Mouse (Mus musculus) right cerebral cortex, postnatal 25 days (tissue): Measurements from ENCODE around the gene Slc16a9.
A peak's percentile ranks its signal among the peaks of the same experiment; 100 is the strongest.

Source experiments
- DNase-seq: peaks from one replicate; pipeline ENCODE4 v3.0.0; 2022

The Slc16a9 gene

DNA sequence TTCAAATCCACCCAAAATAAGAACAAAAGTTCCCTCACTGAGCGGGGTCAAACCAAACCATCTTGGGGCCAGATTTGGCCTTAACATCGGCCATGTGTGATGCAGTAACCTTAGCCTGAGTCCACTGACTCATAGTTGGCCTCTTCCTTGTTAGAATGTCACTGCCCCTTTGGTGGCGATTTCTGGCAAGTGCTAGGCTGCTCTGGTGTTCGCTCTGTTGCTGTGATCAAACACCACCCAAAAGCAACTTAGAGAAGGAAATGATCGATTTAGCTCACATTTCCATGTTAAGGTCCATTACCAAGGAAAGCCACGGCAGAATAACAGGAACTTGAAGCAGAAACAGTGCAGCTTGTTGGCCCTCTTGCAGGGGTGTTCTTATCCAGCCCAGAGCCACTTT, 5.9 kb downstream of the Slc16a9 start:
- DNase-seq = no peak

DNA sequence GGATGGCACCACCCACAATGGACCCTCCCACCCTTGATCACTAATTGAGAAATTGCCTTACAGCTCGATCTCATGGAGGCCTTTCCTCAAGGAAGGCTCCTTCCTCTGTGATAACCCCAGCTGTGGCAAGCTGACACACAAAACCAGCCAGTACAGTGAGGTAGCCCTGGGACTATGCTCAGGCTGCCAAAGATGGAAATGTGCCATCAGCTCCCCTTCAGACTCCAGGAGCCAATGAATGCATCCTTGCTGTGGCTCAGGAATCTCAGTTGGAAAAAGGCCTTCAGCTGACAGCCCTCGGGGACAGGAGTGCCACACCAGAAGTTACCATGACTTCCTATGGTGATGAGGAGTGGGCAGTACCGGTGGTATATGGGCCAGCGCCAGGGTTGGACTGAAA, 9.8 kb downstream of the Slc16a9 start:
- no peak for DNase-seq

DNA sequence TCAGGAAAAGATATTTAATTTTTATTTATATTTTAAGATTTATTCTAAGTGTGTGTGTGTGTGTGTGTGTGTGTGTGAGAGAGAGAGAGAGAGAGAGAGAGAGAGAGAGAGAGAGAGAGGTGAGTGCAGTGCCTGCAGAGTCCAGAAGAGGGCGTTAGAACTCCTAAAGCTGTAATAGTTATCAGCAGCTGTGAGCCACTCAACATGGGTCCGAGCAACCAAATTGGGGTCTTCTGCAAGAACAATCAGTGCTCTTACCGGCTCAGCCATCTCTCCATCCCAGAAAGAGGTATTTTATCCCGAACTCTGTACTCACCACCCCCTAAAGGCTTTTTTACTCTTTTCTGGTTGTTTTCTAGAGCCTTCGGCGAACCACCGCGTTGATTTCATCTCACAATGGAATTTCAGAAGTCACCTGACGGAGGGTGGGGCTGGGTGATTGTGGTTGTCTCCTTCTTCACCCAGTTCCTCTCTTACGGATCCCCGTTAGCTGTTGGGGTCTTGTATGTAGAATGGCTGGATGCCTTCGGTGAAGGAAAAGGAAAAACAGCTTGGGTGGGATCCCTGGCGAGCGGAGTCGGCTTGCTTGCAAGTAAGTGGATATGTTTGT, 10.8 kb downstream of the Slc16a9 start:
- no peak for DNase-seq

DNA sequence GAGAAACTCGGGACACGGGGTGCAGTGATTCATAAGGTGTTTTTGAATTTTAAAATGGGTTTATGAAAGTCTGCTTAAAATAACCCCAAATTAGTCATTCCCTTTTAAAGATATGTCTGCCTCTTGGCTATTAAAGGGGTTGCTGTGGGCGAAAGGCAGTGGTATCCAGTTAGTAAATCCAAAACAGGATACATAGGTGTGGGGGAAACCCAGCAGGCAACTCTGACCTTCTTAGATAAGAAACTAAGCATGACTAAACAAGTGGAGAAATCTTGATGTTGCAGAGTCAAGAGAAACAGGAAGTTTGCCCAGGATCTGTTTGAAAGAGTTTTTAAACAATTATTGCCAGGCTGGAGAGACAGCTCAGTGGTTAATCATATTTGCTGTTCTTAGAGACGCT, 12.1 kb downstream of the Slc16a9 start:
- no peak for DNase-seq

DNA sequence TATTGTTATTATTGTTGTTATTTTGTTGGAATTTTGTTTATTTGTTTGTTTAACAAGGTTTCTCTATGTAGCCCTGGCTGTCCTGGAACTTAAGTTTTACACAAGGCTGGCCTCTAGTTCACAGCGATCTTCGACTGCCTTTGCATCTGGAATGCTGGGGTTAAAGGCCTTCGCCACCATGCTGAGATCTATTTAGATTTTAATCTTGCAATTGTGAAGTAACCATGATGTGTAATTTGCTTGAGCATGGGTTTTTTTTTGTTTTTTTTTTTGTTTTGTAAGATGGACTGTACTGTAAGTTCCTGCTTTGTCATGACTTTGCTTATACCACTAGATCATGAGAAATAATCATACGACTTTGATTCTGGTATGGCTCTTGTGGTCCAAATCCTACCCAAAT, 16.0 kb downstream of the Slc16a9 start:
- no peak for DNase-seq

DNA sequence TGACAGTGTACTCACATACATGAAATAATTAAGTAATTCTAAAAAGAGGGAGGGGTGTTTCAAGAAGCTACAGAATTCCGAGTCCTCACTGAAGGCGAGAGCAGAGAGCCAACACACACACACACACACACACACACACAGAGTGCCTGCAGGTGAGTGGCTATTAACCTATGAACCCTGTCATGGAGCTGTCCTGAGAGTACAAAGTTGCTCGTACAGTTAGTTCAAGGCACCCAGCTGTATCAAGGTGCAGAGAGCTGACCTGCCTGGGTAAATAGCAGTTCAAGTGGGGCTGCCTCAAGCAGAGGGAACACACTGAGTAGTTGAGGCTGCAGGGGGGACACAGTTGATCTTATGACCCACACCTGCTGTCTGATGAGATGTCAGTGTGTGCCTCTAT, 17.2 kb downstream of the Slc16a9 start:
- no peak for DNase-seq

DNA sequence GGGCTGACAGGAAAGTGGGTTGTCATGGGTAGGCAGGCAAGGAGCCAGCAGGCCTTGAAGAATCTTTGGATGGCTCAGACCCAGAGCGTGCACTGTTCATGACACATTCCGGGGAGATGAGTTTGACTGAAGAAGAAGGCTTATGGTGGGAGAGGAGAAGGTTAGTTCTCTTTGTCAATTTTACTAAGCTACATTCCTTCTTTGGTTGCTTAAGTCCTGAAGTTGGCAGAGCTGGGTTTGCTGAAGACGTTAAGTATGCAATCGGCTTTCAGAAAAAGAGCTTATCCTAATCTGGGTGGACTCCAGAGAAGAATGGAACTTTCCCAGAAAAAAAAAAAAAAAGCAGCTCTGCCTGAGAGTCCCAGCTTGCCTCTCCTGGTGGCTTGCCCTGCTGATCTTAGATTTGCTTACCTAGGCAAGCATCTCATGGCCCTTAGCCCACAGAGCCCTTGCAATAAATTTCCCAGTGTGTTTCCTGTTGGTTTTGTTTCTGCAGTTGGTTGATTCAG, 18.8 kb downstream of the Slc16a9 start:
- no peak for DNase-seq

DNA sequence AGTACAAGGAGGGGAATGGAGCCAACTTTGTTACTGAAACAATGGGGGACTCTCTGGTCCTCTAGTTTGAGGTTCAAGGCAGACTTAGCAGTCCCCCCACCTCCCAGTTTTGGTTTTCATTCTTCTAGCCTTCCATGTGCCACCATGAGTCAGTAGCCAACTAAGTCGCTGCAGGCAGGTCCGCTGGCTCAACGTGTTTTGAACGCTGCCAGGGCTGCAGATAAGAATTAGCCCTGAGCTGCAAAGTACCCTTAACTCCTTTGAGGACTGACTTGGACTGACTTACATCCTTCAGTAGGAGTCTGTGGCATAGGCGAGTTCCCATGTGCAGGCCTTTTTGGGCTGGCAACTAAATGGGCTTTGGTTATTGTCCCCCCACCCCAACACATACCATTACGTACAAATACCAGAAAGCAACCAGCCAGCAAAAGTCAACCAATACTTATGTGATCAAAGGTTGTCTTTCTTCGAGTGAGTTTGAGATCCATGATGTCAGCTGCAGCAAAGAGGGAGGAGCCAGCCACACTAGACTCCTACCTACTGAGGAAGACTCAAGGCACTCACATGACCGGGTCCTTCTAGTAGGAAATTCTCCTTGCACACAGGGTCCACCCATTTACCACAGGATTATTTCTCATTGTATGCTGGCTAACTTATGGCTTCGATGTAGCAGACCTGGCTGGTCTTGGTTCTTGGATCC, 19.6 kb downstream of the Slc16a9 start:
- DNase-seq = no peak

DNA sequence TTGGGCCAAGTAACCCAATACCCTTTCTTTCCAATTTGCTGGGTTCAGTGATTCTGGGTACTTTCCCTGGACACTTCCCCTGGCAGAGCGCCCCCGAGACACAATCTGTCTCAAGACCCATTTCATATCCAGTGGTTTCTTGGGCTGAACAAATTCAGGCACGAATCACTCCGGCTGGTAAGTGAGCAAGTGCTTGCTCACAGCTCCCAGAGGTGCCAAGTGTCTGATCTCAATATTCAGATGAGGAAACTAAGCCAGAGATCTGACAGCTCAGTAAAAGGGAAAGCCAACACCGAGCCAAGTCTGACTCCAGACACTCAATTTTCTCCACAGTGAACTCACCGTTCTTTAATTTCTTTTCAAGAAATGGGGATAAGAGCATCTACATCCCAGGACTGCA, 21.6 kb downstream of the Slc16a9 start:
- peak; percentile 9 for DNase-seq

DNA sequence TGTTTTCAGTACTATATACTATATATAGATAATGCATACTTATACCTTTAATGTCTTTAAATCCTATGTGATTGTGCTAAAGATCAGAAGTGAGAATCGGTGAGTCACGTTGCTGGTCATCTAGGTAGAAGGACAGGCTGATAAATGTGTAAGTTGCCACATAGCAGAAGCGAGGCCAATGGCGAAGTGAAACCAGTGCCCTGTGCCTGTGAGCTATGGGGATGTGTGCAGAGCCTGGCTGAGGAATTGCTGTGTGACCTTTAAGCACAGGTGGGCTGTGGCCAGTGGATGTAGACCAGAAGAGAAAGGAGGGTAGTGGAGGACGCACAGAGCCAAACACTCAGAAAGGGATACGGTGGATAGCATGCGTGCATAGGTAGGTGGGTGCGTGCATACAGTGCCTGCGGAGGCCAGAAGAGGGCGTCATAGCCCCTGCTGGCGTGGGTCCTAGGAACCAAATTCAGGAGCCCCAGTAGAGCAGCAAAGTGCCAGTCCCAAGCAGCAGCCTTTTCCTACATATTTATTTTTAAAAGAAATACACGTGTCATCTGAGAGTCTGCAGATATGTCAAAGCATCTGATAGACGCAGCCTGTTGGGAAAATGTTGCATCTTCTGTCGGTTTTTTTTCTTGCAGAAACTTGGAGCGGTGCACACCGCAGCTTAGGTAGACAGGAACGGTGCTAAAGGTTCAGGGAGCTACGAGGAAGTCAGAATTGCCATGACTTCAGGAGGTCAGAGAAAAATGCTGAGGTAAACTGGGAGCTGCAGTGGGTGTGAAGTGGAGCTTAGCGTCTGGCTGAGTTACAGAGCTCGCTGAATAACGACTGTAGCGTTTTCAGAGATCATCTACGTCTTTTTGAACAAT, 23.9 kb downstream of the Slc16a9 start:
- no peak for DNase-seq

DNA sequence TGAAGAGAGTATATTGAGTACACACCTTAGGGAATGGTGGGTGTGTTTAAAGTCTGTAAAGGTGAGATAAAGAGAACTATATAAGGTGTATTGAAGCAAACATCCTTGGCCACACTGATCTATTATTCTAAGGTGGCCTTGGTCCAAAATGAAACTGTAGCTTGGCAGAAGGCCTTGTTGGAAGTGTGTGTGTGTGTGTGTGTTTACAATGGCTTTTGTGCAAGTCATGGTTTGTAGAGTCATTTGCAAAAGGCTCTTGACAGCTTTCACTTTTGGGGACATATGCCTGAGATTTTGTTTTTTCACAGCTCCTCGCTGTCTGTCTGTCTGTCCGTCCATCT, 24.5 kb downstream of the Slc16a9 start:
- no peak for DNase-seq

DNA sequence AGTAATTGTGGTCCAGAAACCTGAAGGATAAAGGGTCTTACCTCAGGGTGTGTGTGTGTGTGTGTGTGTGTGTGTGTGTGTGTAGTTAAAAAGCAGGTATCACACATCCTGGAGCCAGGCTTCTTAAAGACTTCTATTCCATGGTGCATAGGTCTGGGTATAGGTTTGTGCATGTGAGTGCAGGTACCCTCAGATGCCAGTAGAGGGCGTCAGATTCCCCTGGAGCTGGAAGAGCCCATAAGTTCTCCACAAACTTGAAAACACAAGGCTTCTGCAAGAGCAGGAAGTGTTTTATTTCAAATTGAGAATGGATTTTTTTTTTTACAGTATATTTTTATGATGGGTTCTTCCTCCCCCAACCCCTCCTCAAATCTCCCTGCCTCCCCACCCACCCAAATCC, 31.8 kb downstream of the Slc16a9 start:
- DNase-seq = no peak

DNA sequence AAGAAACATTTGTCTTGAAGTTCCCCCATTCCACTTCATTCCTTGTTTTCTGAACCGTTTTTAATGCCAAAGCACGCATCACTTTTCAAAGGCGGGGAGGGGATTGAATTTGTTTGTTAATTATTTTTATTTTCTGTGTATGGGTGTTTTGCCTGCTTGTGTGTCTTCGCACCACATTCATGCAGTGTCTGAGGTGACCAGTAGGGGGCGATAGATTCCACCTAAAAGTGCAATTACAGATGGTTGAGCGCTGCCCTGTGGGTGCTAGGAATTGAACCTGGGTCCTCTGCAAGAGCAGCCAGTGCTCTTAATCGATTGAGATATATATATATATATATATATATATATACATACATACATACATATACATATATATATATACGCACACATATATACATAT, 34.4 kb downstream of the Slc16a9 start:
- no peak for DNase-seq

DNA sequence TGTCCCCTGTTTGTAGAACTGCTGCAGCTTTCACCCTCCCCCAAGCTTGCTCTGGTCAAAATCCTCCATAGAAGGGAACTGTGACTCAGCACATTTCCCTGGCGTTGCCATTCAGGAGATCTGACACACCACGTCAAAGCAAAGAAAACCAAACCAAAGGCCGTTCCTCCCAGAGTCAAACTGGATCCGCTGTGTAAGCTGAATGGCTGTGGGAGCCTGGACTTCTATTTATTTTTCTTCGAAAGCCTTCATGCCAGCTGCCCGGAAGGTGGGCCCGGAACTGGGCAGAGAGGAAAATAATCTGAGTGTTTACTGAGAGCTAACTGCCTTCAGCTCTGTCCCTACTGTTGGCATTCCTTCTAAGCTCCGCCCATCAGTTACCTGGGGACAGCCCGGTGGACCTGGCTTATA, 42.9 kb downstream of the Slc16a9 start:
- no peak for DNase-seq

DNA sequence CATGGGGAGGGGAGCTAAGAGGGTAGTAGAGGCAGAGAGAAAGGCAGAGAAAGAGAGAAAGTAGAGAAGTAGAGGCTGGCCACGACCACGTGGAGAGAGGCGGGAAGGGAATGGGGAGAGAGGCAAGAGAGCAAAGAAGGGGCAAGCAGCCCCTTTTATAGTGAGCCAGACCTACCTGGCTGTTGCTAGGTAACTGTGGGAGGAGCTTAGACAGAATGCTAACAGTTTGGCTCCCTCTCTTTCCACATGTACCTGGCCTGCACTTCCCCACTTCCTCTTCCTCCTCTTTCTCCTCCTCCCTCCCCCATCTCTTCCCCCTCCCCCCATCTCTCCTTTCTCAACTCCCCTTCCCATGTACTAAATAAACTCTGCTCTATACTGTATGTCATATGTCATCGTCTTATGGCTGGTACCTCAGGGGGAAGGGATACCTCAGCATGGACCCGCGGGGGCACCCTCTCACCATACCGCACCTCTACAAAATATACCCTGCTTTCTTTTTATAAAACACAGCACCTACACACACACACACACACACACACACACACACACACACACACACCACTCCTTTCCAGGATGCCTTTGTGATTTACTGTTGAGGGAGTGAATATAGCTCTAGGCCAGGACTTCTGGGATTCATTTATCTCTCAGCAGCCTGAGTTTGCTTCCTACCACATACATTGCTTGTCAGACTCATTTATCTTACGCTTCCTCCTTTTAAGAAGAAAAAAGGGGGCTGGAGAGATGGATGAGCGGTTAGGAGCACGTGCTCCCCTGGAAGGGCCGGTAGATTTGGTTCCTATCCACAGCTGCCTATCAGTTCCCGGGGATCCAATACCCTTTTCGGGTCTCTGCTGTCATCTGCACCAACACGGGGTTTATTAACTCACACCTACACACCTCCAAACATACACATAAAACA, 43.8 kb downstream of the Slc16a9 start:
- DNase-seq = no peak

DNA sequence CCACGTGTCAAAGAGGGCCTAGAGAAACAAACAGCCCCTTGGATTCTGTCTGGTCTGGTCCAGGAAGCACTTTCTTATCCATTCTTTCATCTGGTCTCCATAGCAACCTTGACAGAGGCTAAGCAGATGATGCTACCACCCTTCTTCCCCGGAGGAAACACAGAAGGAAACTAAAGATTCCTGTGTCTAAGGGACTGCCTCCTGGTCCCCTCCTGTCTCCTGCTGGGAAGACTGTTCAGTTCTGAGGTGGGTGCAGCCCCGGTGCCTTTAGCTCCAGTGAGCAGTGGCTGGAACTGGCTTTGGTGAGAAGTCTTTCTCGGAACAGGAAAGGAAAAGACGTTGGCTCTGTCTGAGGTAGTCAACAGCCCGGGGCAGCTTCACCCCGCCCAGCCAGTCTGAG, 47.1 kb downstream of the Slc16a9 start:
- DNase-seq = peak; percentile 17

DNA sequence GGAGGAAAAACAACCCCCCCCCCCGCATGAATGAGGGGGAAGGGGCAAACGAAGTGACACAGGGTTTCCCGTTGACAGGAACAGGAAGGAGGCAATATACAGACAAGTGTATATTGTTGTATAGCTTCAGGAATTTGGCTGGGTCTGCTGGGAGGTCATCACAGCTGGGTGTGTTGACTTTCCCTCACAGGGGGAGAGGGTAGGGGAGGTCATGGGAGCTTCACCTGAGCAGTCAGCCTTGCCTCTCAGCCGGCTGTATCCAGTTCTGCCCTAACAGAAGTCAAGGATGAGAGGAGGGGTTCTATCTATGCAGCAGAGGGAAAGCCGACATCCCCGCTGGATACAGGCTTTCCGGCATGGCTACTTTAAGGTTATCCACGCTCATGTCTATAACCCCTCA, 49.2 kb downstream of the Slc16a9 start:
- DNase-seq = no peak

DNA sequence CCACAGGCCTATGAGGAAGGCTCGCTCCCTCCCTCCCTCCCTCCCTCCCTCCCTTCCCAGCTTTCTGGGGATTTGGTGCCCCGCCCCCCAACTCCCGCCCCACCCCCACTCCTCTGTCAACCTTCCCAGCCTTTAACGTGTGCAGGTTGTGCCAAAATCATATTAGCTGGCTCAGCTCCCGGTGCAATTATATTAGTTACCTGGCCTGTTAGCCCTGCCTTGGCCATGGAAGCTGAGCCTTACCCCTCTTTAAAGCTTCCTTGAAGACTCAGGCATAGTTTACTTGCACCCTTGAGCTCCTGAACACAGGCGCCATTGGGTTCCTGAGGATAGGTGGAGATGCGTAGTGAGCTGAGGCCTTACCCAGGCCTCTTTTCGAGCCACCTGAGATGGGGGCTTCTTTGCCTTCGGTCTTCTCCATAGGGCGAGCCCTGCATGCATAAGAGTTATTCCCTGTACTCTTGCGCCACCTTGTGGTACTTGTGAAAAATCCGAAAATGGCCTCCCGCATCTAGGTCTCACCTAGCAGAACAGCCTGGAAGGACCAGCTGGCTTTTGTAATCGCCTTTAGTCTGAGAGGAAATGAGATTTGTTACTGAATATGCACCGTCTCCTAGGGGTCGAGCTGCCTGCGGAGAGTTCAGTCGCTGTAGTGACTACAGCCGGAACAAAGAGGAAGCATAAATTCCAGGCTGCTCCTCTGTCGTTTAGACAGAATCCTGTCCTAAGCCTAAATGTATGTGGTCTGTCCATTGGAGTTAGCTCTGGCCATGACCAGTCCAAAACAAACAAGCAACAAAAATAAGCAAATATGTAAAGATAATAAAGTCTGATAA, 51.8 kb downstream of the Slc16a9 start:
- peak; percentile 68 for DNase-seq

DNA sequence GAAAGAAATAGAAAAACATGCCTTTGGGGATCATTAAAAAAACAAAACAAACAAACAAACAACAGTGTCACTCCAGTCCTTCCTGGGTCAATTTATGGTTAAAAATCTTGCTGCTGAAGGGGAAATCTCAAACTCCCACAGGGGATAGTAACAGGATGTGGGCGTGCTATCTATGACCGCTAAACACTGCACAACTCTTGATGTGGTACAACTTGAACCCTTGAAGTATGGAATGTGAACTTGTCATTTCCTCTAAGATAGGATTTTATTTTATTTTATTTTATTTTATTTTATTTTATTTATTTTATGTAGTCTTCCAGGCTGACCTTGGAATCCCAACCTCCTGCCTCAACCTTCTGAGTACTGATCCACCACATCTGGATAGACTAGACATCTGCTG, 54.2 kb downstream of the Slc16a9 start:
- DNase-seq = no peak

DNA sequence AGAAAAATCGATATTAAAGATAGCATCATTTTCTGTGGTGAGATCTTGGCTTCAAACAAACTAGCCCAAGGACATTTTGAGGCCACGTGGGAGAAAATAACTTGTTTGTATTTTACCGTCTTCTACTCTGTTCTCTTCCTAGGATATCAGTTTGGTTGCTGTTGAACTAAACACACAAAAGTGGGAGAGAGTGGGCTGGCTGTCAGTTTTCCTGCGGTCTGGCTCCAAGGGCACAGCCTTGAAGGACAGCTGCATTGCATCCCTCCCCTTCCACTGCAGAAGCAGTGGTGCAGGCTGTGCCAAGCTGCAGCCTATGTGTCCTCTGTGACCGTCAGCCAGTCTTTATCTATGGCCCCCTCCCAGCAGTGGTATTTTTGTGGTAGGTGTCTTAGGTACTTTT, 54.8 kb downstream of the Slc16a9 start:
- no peak for DNase-seq

DNA sequence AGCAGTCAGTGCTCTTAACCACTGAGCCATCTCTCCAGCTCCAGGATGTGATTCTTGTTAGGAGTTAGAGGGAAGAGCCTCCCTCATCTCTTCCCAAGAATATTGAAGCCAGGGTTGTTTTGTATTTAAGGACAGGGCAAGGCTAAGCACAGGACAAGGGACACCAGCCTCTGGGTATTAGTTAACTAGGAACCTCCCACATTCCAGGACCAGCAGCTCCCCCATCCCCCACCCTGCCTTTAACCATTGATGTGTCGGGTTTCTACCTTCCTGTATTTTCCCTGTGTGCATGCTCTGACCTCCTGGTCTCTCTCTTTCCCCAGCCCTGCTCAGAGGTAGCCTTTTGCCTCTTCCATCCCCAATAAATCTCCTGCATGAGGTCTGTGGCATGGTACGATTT, 56.3 kb downstream of the Slc16a9 start:
- DNase-seq = no peak

DNA sequence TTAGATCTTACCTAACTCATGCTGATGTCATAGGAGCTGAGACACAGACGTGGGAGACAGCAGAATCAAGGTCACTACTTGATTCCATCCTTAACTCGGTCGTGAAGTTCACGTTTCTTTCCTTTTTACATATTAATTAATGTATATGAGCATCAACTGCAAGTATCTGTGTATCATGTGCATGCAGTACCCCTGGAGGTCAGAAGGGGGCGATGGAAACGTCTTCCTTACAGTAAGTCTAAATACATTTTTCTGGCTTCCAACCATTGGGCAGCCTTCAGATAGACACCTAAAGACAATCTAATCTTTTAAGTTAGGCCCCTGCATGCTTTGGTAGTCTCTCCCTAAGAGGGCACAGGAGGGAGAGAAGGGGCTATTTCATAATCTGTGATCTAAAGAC, 58.3 kb downstream of the Slc16a9 start:
- DNase-seq = no peak
